Comparison of ENCODE assay signal across 29 mouse cellular contexts in genomic region chr2:162571037-162571436, GRCm38 (mm10).
A peak's percentile ranks its signal among the peaks of the same experiment; 100 is the strongest.
DNase-seq lines count a peak whose midpoint lies in the region; ATAC-seq lines count a peak whose summit lies in the region.
"Had no signal": no experiment of that assay in that cellular context is flagged by ENCODE, and none has a peak within 500 bp of the region (broad histone marks: within the 10 kb centered on the region; RNA-seq: fewer than 3 reads in every experiment).

No protein-coding gene starts in this region.

- peak overlapping the region; percentile 66 for H3K4me3 ChIP-seq in megakaryocyte, embryonic 14.5 days (replicated peaks)
- H3K4me3 ChIP-seq: embryonic facial prominence, embryonic 13.5 days; embryonic facial prominence, embryonic 15.5 days; erythroblast, embryonic 14.5 days; forebrain, embryonic 10.5 days; forebrain, embryonic 12.5 days had no signal

- DNase-seq in frontal cortex, postnatal 25 days (ENCODE audit: low spot score in 2 of 2): no peak
- DNase-seq in right cerebral cortex, adult 2 months (ENCODE audit: low spot score in 2 of 2): peak; percentile 21 to 43
- no peak for DNase-seq in right cerebral cortex, postnatal 10 days (ENCODE audit: low spot score in 2 of 2)
- DNase-seq: adrenal gland, adult 8-10 months; adrenal gland, postnatal 14 days; adrenal gland, postnatal 36 days; B cell, adult 2 months; cerebellum, adult 11 months; cerebellum, adult 18-20 months; cerebellum, adult 8-10 months; cerebellum, adult 9-11 months; cerebellum, postnatal 14 days; cerebellum, postnatal 36 days; embryo, embryonic 11 days had no signal

- H3K27me3 ChIP-seq in megakaryocyte, embryonic 14.5 days (replicated peaks): no peaks in the 10 kb centered on the region
- H3K27me3 ChIP-seq: CH12.LX; embryonic facial prominence, embryonic 13.5 days; embryonic facial prominence, embryonic 15.5 days; forebrain, embryonic 12.5 days; Patski had no signal

- no peaks in the 10 kb centered on the region for H3K4me1 ChIP-seq in megakaryocyte, embryonic 14.5 days
- H3K4me1 ChIP-seq: embryonic facial prominence, embryonic 13.5 days; embryonic facial prominence, embryonic 15.5 days; forebrain, embryonic 10.5 days; forebrain, embryonic 12.5 days had no signal

- H3K36me3 ChIP-seq in megakaryocyte, embryonic 14.5 days (replicated peaks; ENCODE audit: low read length): no peaks in the 10 kb centered on the region
- H3K36me3 ChIP-seq: embryonic facial prominence, embryonic 13.5 days; embryonic facial prominence, embryonic 15.5 days; forebrain, embryonic 10.5 days; forebrain, embryonic 12.5 days; G1E had no signal

- H3K9me3 ChIP-seq in megakaryocyte, embryonic 14.5 days: peaks cover 81% of the 10 kb centered on the region
- H3K9me3 ChIP-seq: embryonic facial prominence, embryonic 13.5 days; embryonic facial prominence, embryonic 15.5 days; forebrain, embryonic 10.5 days; forebrain, embryonic 12.5 days had no signal

- peak; percentile 62 for ATAC-seq in frontal cortex, adult (ENCODE audit: low TSS enrichment)
- no peak for ATAC-seq in megakaryocyte, adult 5-6 weeks (ENCODE audit: poor library complexity, severe bottlenecking)
- ATAC-seq: activated CD4-positive, CD25-positive, alpha-beta regulatory T cell, adult 4 months; CD4-positive, CD25-positive, alpha-beta regulatory T cell, adult 4 months; forebrain, embryonic 14.5 days; forebrain, embryonic 16.5 days; Patski had no signal

Comparison
In these comparisons a context has a peak if more than half of its experiments do, and no peak if none do; other contexts are left out.
1. DNase-seq: peak in right cerebral cortex, adult 2 months (2 of 2); none in frontal cortex, postnatal 25 days (0 of 2) and right cerebral cortex, postnatal 10 days (0 of 2).